Mouse (Mus musculus) embryo, embryonic 11.5 days (tissue): ENCODE data around the gene Umodl1.

ENCODE experiments used
- DNase-seq: peaks from one replicate; pipeline ENCODE4 v3.0.0-alpha.2; 2012; ENCODE audit warnings: low read depth, low spot score

Gene Umodl1

DNA sequence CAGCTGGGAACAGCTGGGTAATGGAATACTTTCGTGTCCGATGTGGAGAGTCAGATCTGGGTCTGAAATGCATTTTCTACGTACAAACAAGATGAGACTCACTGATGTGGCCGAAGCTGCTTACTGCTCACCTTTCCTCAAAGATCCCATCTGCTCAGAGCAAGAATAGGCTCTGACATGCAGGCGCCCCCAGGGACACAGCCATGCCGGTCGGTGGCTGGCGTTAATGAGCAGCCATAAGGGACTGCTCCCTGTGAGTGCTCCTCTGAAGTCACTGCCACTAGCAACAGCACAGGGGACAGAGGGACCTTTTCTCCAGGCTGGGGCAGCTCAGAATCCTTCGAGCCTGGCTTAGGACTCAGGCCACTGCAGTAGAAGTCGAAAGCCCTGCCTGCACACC, at the start of gene Umodl1:
Gene Umodl1, plus strand, starts transcription at position 301 of the 400 bp plus-strand sequence.
- no peak for DNase-seq

DNA sequence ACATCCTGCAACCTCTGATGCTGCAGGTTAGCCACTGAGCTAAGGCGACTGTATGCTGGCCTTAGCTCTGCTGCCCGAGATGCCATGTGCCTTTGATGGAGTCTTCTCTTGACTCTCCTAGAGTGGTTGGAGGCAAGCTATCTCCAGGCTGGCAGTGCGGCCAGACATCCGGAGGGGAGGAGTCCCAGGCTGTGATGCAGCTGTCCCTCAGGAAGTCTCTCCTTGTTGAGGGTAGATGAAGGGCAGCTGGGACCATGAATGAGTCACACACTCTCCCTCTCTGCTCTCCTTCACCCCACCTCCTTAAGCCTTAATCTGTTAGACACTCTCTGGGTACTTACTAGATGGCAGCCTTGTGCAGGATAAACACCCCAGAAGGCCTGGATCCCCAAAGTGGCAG, 46.9 kb upstream of the Umodl1 start:
- DNase-seq = no peak

DNA sequence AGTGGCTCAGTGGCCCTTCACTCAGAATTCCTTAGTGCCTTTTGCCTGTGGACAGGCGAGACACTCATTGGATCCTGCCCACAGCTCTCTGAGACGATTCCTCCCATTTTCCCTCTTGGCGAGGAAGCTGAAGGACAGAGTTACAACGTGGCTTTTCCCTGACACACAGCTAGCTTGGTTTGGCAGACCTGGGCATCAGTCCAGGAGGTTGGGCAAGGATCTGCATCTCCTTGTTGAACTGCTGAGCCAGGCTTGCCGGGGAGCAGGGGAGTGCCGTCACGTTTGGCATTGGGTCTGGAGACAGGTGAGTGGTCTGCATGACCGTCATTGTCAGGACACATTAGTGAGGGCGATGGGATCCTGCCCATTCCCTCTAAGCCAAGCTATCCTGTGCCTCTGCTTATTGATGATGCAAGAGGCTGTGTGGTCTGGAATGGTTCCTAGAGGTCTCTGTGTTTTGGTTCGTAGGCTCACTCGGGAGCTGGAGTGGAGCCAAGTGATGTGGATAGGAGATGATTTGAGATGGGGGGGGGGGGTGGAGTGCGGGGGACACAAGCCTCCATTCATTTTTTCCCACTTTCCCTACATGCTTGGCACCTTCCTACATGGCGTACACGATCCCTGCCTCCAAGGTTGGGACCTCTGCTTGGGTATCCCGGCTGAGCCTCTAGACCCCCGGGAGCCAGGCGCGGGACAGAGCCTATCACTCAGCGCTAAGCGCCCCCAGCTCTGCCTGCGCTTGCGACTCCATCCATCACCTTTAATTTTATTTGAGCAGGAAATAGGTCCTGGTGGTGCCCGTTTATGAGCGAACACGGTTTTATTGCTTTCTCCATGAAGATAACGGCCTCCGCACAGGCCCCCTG, 43.3 kb upstream of the Umodl1 start:
- DNase-seq = no peak

DNA sequence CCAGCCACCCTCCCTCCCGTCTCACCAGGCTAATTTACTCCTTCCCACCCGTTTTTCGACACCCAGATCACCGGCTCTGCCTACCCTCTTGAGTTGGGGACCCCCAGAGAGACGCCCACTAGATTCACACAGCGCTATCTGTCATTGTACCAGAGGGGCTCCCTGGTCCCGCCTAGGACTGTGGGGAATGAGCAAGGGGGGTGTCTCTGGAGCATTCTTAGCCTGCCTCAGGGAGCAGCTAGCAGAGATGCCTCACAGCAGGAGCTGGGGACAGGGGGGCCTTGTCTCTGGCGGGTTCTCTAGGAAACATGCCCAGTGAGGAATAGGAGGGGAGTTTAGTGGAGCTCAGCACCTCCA, 42.7 kb upstream of the Umodl1 start:
- no peak for DNase-seq

DNA sequence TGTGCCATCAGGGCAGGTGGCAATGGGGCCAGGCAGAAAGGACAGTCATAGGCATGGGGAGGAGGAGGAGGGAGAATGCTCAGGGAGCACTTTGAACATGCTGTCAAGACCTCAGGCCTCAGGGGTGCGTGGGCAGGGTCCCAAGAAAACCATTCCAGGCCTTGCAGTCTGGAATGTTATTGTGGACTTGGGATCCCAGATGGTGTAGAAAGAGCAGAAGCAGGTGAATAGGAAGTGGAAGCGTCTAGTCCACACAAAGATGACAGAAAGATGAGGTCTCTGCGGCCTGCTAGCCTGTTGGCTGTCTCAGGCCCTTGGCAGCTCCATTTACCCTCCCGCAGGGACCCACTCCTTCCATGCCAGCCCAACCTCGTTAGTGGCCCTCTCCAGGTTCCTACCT, 41.9 kb upstream of the Umodl1 start:
- DNase-seq = no peak

DNA sequence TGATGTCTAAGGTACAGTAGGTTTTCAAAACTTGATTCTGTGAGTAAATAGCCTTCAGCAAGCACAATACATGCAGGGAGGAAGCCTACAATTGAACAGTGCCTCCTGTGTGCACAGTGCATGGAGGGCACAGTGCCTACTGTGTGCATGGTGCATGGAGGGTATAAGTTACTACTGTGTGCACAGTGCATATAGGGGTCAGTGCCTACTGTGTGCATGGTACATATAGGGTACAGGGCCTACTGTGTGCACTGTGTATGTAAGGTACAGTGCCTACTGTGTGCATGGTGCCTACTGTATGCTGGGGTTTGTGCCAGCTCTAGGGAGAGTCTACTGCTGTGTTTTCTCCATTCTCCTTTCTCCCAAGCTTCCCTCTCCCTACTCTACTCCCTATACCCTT, 40.2 kb upstream of the Umodl1 start:
- no peak for DNase-seq

DNA sequence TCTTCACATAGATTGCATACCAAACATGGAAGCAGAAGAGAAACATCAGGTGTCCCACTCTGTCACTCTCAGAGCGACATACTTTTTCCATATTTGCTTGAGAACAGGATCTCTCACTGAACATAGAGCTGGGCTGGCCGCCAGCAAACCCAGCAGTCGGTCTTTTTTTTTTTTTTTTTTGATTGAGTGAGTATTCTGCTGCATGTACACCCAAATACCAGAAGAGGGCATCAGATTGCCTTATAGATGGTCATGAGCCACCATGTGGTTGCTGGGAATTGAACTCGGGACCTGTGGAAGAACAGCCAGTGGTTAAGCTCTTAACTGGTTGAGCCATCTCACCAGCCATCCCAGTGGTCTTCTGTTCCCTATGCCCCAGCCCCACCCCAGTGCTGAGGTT, 30.9 kb upstream of the Umodl1 start:
- DNase-seq = no peak

DNA sequence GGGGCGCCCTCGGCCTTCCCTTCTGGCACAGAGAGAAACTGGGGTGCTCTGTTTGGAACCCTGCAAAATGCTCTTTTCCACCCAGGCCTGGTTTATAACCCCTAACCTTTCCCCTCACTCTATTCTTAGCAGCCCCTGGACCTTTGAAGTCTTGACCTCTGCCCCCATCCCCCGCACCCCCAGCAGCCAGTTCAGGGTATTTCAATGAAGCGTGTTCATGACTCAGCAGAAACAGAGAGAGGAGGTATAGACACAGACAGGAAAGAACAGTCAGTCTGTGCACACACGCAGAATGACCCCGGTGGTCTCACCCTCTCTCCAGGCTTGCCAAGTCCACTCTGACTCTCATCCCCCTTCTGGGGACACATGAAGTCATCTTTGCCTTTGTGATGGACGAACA, 23.6 kb upstream of the Umodl1 start:
- DNase-seq = no peak

DNA sequence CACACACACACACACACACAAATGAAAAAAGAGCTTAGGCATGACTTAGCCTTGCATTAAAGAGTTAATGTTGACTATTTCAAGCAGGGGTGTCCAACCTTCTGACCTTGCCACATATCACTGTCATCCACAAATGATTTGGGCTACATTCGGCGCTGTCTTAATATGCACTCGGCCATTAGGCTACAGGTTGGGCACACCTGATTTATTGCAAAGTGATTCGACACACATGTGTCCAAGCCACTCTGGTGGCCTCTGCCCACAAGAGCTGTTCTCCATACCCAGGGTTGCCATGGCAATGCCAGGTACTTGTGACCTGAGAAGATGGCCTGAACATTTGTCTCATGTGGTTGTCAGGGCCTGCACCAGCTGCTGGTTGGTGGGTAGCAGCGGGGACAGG, 21.6 kb upstream of the Umodl1 start:
- DNase-seq = no peak

DNA sequence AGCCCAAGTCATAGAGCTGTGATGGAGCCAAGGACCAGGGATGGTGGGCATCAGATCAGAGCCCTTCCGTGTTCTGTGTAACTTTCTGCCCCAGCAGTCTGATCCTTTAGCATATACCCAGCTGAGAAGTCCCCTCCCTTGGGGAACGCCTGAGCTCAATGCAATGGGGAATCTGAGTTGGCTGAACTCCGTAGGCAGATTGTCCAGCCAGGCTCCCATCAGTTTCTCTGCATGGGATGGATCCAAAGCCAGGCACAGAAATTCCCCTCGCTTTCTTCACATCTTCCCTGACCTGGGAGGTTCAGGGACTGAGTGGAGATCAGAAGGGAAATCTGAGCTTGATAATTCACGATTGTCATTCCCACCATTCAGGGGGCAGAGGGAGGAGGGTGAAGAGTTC, 19.1 kb upstream of the Umodl1 start:
- DNase-seq = no peak

DNA sequence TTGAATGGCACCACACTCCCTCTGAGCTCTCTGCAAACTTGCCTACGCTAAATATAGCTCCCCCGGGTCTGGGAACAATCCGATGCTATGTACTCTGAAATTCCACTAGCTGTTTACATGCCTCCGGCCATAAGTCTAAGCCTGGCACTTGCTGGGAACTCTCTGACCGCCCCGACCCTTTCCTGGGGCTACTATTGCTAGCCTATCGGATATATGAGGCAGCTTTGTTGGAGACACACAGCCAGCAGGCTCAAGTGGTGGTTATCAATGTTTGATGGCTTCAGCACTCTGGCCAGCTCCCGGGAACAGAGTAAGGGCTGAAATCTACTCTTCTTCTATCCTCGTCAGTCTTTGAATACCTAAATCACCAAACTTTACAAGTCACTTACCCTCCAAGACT, 15.9 kb upstream of the Umodl1 start:
- DNase-seq = peak; percentile 32

DNA sequence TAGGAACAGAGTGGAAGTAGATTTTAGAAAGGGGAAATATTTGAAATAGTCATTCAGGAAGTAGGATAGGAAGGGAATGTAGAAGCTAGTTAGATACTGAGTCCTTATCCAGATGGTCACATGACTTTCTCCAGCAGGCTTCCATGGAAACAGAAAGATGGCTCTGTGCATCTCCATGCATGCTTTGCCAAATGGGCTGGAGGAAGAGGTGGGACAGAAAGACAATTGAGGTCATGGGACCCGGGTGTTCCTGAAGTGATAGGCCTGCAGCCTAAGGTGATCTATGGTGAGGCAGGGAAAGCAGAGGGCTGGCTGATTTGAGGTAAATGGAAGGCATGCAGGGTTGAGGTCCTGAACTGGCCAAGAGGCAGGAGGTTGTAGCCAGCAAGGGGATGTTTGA, 6.1 kb upstream of the Umodl1 start:
- DNase-seq = no peak

DNA sequence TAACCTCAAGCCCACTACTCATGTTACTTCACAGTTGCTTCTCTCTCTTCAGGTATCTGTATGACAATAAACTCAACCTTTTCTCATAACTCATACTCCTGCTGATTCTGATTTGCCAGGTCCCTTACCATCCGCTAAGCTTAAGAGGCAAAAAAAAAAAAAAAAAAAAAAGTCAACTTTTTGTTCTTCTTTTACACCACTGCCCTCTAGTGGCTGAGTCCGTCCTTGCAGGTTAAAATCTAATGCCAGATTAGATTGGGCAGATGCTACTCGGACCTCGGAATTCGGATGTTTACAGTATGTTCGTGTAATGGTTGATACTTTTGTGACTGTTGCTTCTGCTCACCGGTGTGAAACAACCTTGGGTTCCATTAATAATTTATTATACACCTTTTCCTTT, 3.7 kb upstream of the Umodl1 start:
- peak; percentile 51 for DNase-seq

DNA sequence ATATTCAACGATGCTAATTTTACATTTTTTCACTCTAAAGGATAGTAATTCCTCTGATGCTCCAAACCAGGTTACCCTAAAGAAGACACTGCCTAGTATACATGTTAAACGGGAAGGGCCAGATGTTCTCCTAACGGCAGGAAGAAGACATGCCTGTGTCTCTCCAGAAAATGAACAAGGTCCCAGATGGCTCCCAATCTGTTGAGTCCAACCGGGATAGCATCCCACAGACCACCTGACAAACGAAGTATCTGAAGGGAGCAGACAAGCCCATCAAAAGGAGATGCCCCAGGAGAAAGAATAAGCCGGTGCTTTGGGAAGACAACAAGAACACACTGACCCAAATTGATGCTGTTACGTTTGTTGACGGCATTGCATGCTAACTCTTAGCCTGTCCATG, 2.8 kb upstream of the Umodl1 start:
- DNase-seq = no peak

DNA sequence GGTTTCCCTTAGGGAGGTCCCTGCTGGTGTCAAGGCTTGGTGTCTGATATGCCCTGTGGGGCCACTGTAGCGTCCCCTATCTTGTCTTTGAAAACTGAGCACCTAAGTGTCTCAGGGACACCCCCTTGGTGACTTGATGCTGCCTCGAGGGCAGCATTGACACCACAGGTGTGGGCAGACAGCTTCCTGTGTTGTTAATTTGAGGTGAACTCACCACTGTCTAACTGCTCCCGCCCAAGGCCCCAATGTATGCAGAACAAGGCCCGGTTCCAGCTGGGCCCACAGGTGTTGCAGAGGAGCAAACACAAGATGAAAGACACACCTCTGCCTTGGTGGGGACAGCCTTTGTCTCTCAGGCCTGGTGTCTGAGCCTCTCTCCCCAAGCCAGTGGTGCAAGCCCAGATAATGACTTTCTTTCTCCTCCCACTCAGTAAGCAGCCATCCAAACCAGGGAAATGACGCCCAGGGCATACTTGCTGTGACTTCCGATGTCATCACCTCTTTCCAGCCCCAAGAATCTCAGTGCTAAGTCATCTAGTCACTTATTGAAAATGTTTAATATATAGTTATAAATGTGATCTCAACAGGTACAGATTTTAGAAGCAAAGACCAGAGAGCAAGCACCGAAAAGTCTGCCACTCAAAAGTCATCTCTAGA, 7.6 kb downstream of the Umodl1 start:
- no peak for DNase-seq

DNA sequence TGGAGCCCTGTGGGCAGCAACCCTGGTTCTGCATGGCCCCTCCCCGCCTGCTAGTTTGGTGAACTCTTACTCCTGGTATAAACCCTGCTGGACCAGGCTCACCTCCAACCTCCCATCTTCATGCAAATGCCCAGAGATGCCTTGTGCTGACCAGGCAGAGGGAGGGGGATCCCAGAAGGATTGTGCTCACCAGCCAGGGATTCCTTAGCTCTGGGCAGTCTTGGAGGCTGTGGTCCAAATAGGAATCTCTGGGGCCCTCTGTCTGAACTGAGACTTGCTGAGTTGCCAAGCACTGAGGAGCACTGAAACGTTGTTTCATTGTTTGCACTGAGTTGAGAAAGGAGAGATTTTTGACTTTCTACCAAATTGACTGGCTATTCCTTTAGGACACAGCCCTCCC, 8.4 kb downstream of the Umodl1 start:
- no peak for DNase-seq

DNA sequence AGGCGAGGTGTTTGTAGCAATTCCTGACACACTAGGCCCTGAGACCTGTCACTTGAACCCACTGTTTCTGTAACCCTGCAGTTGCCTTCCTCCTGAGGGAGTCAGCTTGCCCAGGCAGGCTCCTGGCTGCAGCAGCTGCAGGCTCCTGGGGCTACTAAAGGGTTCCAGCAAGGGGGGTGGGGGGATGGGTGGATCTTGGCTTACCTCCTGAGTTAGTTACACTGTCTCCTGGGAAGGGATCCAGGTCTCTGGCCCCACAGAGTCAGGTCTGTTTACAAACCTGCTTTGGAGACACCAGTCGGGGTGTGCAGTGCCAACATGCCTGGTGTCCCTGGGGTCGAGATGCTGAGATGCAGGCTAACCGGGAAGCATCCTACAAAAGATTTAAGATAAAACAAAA, 15.5 kb downstream of the Umodl1 start:
- DNase-seq = no peak

DNA sequence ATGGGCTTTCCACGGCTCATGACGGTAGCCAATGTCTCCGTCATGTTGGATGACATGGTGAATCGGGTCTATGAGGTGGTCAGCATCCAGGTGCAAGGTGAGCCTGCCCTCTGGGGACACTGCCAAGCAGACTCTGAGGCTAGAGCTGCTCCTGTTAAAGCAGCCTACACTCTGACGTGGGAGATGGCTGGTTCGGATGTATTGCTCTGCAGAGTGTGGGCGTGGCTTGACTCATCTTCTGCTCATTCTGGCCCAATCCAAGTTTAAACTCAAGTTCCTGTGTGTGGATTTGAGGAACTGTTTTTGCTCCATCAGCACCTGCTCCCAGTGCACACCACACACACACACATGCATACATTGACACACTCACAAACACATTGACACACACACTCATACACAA, 17.4 kb downstream of the Umodl1 start:
- no peak for DNase-seq

DNA sequence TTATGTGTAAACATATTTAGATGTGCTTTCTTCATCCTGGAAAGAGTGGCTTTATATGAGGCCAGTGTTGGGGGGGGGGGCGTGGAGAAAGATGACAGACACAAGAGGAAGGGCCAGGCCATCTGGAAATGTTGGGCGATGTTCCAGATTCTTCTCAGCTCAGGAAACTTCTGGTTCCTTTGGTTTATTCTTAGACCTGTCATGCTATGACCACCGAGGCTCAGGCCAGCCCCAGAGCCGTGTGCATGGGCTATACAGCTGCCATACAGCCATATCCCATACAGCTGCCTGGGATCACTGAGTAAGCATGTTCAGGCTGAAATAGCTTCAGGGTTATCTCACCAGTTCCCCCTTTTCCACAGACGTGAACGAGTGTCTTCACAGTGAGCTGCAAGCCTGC, 18.9 kb downstream of the Umodl1 start:
- DNase-seq = no peak

DNA sequence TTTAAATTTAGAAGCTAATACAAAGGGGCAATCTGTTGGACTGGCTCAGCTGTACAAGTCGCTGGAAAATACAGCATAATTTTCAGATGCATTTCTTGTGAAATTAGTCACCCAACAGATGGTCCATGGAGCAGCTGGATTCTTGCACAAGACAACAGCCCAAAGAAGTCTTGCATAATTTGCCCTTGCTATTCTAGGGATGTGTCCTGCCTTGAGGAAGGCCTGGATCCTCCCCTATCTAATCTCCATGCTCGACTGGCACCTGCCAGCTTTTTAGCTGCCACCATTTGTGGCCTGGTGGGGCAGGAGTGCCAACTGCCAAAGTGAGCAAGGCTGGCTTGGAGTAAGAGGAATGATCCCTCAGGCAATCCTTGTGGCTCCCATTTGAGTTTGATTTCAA, 22.9 kb downstream of the Umodl1 start:
- no peak for DNase-seq

DNA sequence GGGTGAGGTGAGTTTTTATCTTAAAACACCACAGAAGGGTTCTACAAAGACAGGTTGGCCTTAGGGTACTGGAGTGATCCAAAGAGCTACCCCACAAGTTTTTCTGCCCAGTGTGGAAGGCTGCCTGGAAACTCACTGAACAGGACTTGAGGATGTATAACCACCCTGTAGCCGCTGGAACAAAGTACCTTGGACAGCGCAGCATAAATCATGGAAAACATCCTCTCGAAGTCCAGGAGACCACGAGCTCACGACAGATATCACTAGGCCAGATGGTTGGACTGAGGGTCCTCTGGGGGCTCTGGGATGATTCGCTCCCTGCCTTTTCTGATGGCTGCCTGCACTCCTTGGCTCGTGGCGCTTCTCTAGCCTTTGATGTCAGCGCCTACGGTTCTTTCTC, 24.1 kb downstream of the Umodl1 start:
- DNase-seq = no peak

DNA sequence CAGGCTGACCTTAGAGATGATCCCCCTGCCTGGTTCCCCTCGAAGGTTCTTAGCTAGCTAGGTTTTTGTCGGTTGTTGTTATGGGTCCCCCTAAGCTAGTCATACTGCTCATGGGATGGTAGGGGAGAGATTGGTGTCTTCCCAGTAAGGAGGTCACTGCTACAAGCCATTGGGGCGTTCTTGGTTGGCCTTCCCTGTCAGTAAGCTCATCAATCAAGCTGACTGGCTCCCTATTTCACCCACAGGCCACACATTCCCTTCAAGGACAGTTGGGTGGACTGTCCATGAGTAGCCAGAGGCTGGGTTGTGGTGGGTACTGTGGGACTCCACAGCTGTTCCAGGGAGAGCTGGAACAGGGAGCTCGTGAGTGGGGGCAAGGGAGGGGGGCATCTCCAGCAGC, 29.1 kb downstream of the Umodl1 start:
- no peak for DNase-seq

DNA sequence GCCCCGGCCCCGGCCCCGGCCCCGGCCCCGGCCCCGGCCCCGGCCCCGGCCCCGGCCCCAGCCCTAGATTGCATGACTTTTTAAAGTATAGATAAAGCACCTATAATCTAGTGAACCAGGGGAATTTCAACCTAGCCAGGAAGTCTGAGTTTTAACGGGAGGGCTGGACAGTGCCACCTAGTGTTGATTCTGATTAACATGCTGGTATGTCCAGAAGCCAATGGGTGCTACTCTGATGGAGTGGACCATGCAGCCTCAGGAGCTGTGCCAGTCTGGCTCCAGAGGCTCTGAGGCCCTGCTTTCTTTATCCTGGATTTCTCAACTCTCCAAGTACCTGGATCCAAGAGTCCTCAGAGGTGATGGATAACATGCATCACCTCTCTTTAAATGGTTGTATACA, 35.8 kb downstream of the Umodl1 start:
- DNase-seq = no peak

DNA sequence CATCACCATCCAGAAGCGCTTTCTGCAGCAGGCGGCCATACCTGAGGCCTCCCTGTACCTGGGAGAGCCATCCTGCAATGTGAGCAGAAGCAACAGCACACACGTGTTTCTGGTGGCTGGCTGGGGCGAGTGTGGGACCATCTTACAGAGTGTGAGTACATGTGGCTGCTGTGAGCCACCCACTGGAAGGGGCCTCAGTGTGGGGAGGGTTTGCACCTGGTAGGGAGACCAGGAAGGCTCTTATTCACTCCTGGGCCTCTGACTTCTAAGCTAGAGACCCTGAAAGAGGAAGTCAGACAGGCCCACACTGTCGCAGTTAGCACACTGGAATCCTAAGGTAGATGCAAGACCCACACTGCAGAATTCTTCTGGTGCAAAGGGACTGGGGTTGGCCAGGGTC, 41.9 kb downstream of the Umodl1 start:
- DNase-seq = no peak
